Mouse (Mus musculus) left cerebral cortex, adult 11 months (tissue): ENCODE results near the gene Tmem215.

Experiments used
- DNase-seq: peaks from one replicate; pipeline ENCODE4 v3.0.0; 2022; ENCODE audit warnings: low spot score

The Tmem215 gene

GRCm38 (mm10) chr4:40471880-40472279 lies at the start of gene Tmem215:
Gene Tmem215 (plus strand): TSS chr4:40472180.
- no peak for DNase-seq

- DNase-seq: no peak
These were observed 40.1 kb upstream of the Tmem215 start for GRCm38 (mm10) chr4:40431916-40432315.

DNA sequence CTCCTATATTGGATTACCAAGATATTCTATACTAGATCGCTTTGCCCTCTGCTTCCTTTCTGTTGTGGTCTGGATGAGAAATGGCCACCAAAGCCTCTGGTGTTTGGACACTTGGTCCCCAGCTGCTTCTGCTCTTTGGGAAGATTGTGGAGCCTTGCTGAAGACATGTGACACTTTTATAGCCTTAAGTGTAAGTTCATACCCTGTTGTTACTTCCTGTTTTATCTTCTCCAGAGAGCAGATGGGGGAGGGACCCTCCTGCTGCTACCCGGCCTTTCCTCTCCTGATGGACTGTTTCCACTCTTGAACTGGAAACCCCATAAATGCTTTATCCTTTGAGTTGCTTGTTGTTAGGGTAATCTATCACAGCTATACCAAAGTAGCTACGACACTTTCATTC lies 38.6 kb upstream of the Tmem215 start:
- DNase-seq: no peak

DNA sequence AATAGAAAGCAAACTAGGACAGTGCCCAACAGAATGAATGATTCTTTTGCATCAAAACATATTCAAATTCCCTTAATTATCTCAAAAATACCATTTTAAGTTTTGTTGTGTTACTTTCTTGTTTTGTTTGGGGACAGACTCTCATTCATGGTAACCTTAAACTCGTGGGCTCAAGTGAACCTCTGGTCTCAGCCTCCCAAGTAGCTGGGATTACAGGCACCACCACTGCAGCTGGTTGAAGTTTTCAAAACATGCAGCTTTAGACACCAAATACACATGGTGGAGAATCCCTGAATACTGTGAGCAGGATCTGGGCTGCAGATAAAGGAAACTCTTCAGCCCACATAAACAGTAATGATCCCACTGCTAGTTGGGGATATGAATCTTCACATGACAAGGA lies 37.6 kb upstream of the Tmem215 start:
- DNase-seq: no peak

DNA sequence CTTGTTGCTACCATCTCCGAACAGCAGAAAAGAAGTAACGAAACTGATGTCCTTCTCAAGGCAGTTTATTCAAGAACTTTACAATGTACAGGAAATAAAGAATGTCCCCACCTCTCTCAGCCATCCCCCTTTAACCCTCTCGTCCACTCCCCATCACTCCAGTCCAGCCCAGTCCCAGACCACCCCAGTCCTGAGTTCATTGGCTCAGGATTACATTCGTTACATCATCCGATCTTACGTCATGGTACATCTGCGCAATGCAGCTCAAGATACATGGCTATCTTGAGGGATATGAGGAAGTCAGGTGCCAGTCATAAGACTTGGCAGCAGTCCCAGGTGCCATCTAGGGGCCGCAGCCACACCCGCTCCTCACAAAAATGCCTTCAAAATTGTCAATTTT lies 28.4 kb upstream of the Tmem215 start:
- no peak for DNase-seq

DNA sequence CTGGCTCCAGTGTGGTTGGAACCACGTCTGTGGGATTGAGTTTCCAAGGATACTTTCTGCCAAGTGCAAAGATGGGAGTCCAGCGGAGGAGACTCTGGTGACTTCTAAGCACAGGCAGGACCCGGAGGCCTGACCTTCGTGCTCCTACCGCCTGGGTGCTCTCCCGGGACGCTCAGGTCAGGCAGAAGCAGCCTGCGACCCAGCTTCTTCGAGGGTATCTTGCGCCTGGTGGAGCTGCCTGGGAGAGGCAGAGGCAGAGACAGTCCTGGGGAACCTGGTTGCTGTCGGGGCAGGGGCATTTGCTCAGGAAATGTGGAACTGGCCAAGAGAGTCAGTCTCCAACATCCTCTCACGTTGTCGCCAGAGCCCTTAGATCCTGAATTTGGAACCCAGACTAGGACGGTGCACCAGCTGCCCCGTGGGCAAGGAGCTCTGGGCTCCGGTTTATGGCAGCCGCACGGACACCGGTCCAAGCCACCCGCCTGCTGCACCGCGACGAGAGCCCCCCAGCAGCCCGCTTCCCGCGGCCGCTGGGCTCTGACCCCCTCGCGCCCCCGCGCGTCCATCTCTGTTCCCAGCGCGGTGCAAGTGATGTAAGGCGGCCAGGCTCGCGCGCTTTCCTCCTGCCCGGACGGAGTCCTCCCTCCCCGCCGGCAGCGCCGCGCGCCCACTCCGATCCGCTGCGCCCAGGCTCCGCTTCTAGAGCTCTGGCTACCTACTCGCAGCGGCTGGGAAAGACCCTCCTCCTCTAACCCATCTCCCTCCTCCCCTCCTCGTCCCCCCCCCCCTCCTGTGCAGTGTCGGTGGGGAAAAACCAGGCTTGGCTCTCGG lies 935 bp downstream of the Tmem215 start:
- DNase-seq: no peak

DNA sequence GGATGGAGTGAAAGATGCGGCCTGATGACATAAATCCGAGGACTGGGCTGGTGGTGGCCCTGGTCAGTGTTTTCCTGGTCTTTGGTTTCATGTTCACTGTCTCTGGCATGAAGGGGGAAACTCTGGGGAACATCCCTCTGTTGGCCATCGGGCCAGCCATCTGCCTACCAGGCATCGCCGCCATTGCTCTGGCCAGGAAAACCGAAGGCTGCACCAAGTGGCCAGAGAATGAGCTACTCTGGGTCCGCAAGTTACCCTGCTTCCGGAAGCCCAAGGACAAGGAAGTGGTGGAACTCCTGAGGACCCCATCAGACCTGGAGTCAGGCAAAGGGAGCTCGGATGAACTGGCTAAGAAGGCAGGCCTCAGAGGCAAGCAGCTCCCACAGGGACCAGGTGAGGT lies 1.9 kb downstream of the Tmem215 start:
- DNase-seq: no peak

DNA sequence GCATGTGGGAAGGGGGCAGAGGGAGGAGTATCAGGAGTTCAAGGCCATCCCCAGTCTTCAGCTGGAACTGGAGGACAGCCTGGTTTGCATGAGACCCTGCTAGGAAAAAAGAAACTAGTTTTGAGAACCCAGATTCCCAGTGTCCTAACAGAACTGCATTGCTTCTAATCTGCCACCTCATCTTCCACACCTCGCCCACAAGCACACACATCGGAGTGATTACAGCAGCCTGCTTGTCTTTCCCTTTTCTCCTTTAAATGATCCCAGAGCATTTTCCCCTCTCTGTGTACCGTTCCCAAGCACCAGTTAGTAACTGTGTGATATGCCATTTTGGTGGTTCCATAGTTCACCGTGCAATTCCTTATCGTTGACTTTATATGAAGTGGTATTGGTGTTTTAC lies 6.0 kb downstream of the Tmem215 start:
- DNase-seq: no peak

- DNase-seq: no peak
These were observed 14.6 kb downstream of the Tmem215 start for GRCm38 (mm10) chr4:40486546-40486945.

GRCm38 (mm10) chr4:40491731-40492130 lies 19.8 kb downstream of the Tmem215 start:
- no peak for DNase-seq

GRCm38 (mm10) chr4:40496354-40496753 lies 24.4 kb downstream of the Tmem215 start:
- DNase-seq: no peak

DNA sequence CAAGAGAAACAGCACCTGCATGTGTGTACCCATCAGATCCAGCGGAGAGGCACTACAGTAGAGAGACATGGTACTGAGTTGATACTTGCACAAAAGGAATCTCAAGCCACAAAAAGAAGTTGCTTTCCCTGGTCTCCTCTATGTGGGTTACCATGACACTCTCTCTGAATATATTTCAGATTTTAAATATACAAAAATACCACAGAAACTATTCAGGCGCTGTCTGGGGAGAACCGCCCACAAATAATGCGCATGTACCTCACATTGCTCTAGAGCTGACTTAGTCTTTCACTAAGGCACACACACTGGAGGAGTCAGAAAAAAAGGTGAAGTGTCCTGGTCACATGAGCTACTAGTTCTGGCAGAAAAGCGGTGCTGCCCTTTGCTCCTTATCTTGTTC lies 24.8 kb downstream of the Tmem215 start:
- DNase-seq: no peak

- DNase-seq: no peak
These were observed 28.0 kb downstream of the Tmem215 start for GRCm38 (mm10) chr4:40499812-40500591.

- DNase-seq: no peak
These were observed 30.5 kb downstream of the Tmem215 start for GRCm38 (mm10) chr4:40502459-40502858.

DNA sequence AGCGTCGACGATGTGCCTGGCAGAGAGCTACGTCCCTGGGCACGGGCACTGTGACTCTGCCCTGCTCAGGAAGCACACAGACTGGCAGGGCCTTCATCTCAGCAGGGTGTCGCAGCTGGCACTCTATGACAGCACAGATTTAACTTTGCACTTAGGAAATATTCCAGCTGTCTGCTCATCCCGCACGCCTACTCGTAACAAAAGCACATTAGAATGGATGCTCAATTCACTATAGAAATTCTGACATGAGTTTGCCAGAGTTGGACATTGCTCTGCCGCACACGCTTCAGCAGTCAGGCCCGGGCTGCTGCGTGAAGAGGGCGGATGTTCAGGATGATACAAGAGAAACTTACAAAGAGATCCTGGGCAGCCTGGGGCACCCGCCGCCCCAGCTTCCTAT lies 37.6 kb downstream of the Tmem215 start:
- DNase-seq: no peak

GRCm38 (mm10) chr4:40513235-40513634 lies 41.3 kb downstream of the Tmem215 start:
- DNase-seq: no peak

DNA sequence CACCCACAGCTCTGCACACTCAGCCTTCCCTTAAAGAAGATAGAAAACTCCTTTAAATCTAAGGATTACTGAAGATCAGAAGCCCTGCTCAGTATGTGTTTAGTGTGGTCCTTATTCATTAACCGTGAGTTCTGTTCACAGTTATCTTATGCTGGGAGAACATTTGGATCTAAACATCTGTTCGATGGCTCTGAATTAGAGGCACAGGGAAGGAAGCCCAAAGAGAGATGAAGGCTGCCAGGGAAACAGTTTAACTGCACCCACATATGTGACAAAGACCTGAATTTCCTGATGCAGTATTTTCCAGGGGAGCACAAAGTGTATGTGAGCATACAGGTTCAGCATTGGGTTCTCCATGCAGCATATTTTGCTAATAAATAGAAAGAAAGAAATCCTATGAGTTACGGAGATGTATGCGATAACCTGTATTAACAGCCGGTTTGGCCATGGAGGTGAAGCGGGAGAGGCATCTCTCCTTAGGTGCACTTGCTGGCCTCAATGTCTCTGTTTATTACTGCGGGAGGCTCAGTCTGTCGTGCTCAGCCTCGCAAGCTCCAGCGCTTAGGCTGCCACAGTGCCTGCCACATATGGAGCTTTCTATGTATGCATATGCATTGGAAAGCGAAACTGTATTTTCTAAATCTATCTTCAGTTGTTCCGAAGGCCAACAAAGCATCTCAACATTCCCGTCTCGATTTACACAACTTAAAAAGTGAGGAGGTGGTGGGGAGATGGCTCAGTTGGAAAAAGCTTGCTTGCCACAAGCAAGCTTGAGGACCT lies 46.8 kb downstream of the Tmem215 start:
- no peak for DNase-seq
